ENCODE assay signal across 8 mouse cellular contexts in genomic region chr11:61388012-61388411, GRCm38 (mm10). TPM values are rescaled to one million over a fixed set of nuclear protein-coding genes. Genes with fewer than 3 reads are reported as not detected.
DNase-seq lines count a peak whose midpoint lies in the region; ATAC-seq and TF ChIP-seq lines count a peak whose summit lies in the region.

No protein-coding gene starts in this region.

- WGBS in heart, adult 2 months: 59% methylated on average over 6 of the region's 6 CpGs
- 58% methylated on average over 6 of the region's 6 CpGs for WGBS in heart, embryonic 11.5 days (ENCODE audit: insufficient replicate concordance)
- WGBS in neural tube, embryonic 15.5 days: 68% methylated on average over 6 of the region's 6 CpGs
- WGBS in limb, embryonic 10.5 days: 67% methylated on average over 6 of the region's 6 CpGs

- H3K4me3 ChIP-seq in heart, adult 2 months: no peak overlapping the region
- no peak overlapping the region for H3K4me3 ChIP-seq in heart, embryonic 11.5 days (ENCODE audit: low read depth, low read length)
- no peak overlapping the region for H3K4me3 ChIP-seq in neural tube, embryonic 15.5 days (replicated peaks)
- no peak overlapping the region for H3K4me3 ChIP-seq in limb, embryonic 10.5 days

- H3K9me3 ChIP-seq in heart, embryonic 11.5 days (replicated peaks; ENCODE audit: control insufficient read depth, low read length): no peaks in the 10 kb centered on the region
- no peaks in the 10 kb centered on the region for H3K9me3 ChIP-seq in neural tube, embryonic 15.5 days (replicated peaks)
- H3K9me3 ChIP-seq in limb, embryonic 10.5 days (replicated peaks): no peaks in the 10 kb centered on the region; the same call in 1 of the 2 replicates

- intact Hi-C loops in heart, adult 2 months (cut with DNase I): loop anchor here (1.0 to 5.0 kb wide), 4 partner anchors 39 to 281 kb away; no protein-coding TSS in a partner anchor

- no peaks in the 10 kb centered on the region for H3K79me2 ChIP-seq in heart, adult 2 months (replicated peaks; ENCODE audit: control insufficient read depth, insufficient read depth, low read length)

- no peak overlapping the region for H3K9ac ChIP-seq in heart, adult 2 months (ENCODE audit: low read depth, low read length)
- H3K9ac ChIP-seq in heart, embryonic 11.5 days (ENCODE audit: low read depth, low read length): no peak overlapping the region
- H3K9ac ChIP-seq in neural tube, embryonic 15.5 days (replicated peaks): no peak overlapping the region

- TF ChIP-seq POLR2A in heart, adult 2 months (IDR thresholded peaks at IDR 0.05; ENCODE audit: insufficient read depth, low read depth, low read length): no peak

- H3K4me1 ChIP-seq in heart, adult 2 months (ENCODE audit: control insufficient read depth, insufficient read depth, low read length): no peaks in the 10 kb centered on the region
- no peaks in the 10 kb centered on the region for H3K4me1 ChIP-seq in heart, embryonic 11.5 days (ENCODE audit: control insufficient read depth, insufficient read depth, low read length)
- no peaks in the 10 kb centered on the region for H3K4me1 ChIP-seq in neural tube, embryonic 15.5 days
- no peaks in the 10 kb centered on the region for H3K4me1 ChIP-seq in limb, embryonic 10.5 days

- no peaks in the 10 kb centered on the region for H3K36me3 ChIP-seq in heart, adult 2 months (ENCODE audit: control insufficient read depth, insufficient read depth, low read length)
- H3K36me3 ChIP-seq in heart, embryonic 11.5 days (ENCODE audit: control insufficient read depth, insufficient read depth, low read length): no peaks in the 10 kb centered on the region
- no peaks in the 10 kb centered on the region for H3K36me3 ChIP-seq in neural tube, embryonic 15.5 days
- no peaks in the 10 kb centered on the region for H3K36me3 ChIP-seq in limb, embryonic 10.5 days

- DNase-seq in heart, adult 2 months: peak in 1 of 2 experiments; percentile 31
- peak; percentile 35 for DNase-seq in neural tube, embryonic 10.5 days (ENCODE audit: extremely low spot score, low spot score)
- peak; percentile 69 for DNase-seq in ZHBTc4 (ENCODE audit: low read depth, low spot score)
- peak; percentile 40 for DNase-seq in limb, embryonic 10.5 days (ENCODE audit: low spot score)
- DNase-seq in thymus, postnatal 4 days: peak; percentile 81
- DNase-seq in urinary bladder, adult 18-20 months (ENCODE audit: low spot score in 2 of 2): no peak

- no peak for ATAC-seq in heart, embryonic 11.5 days (replicated peaks; ENCODE audit: insufficient number of reproducible peaks, low FRiP score, low TSS enrichment)
- no peak for ATAC-seq in neural tube, embryonic 15.5 days (ENCODE audit: low FRiP score)

- H3K27me3 ChIP-seq in heart, adult 2 months (ENCODE audit: control insufficient read depth, insufficient read depth, low read length): no peaks in the 10 kb centered on the region
- no peaks in the 10 kb centered on the region for H3K27me3 ChIP-seq in heart, embryonic 11.5 days (ENCODE audit: control insufficient read depth, insufficient read depth, low read length)
- H3K27me3 ChIP-seq in neural tube, embryonic 15.5 days (replicated peaks): no peaks in the 10 kb centered on the region
- no peaks in the 10 kb centered on the region for H3K27me3 ChIP-seq in limb, embryonic 10.5 days (ENCODE audit: low read depth, poor library complexity, severe bottlenecking)

- H3K27ac ChIP-seq in heart, adult 2 months: no peak overlapping the region
- H3K27ac ChIP-seq in heart, embryonic 11.5 days (ENCODE audit: low read depth, low read length): no peak overlapping the region
- H3K27ac ChIP-seq in neural tube, embryonic 15.5 days (replicated peaks): no peak overlapping the region
- no peak overlapping the region for H3K27ac ChIP-seq in limb, embryonic 10.5 days

- H3K4me2 ChIP-seq in heart, embryonic 11.5 days: no peak overlapping the region
- no peak overlapping the region for H3K4me2 ChIP-seq in neural tube, embryonic 15.5 days

- TF ChIP-seq CTCF in heart, adult 2 months (IDR thresholded peaks at IDR 0.05): peak; percentile 68

- no peak for TF ChIP-seq EP300 in heart, adult 2 months (IDR thresholded peaks at IDR 0.05; ENCODE audit: insufficient read depth, low read depth, low read length)

RNA-seq across cellular contexts. Expression of gene Slc47a1, which starts 9.9 kb away (rescaled TPM):
- 10 to 100 TPM; 27.7 to 32.0 TPM for total RNA-seq in heart, adult 2 months (2021)
- 51.1 and 92.7 TPM in 2 replicates for polyA plus RNA-seq in heart, adult 2 months (2012; rRNA removed)
- 20.2 and 23.7 TPM in 2 replicates for polyA plus RNA-seq in heart, embryonic 11.5 days (2014; fragmentation: Nextera tagmentation; extraction: Ambion mirVana)
- polyA plus RNA-seq in neural tube, embryonic 15.5 days (2015; fragmentation: Nextera tagmentation; extraction: Ambion mirVana): 0.35 and 0.47 TPM in 2 replicates
- 0.05 and 0.13 TPM in 2 replicates for polyA plus RNA-seq in limb, embryonic 10.5 days (2016; fragmentation: Nextera tagmentation; extraction: Ambion mirVana)

RNA-seq across cellular contexts. Expression of gene Slc47a2, which starts 45.4 kb away (rescaled TPM):
- not detected for total RNA-seq in heart, adult 2 months (2021)
- 0.04 and 0.12 TPM in 2 replicates for polyA plus RNA-seq in heart, adult 2 months (2012; rRNA removed)
- 0.19 TPM in 1 of 2 replicates, not detected in the other for polyA plus RNA-seq in heart, embryonic 11.5 days (2014; fragmentation: Nextera tagmentation; extraction: Ambion mirVana)
- polyA plus RNA-seq in neural tube, embryonic 15.5 days (2015; fragmentation: Nextera tagmentation; extraction: Ambion mirVana): 0.11 TPM in 1 of 2 replicates, not detected in the other
- not detected in 2 replicates for polyA plus RNA-seq in limb, embryonic 10.5 days (2016; fragmentation: Nextera tagmentation; extraction: Ambion mirVana)

Comparison
In these comparisons a context has a peak if more than half of its experiments do, and no peak if none do; other contexts are left out.
1. DNase-seq: peak in neural tube, embryonic 10.5 days (single experiment), ZHBTc4 (single experiment), limb, embryonic 10.5 days (single experiment) and thymus, postnatal 4 days (single experiment); none in urinary bladder, adult 18-20 months (0 of 2).
2. RNA of gene Slc47a1, which starts 9.9 kb away (polyA plus RNA-seq): 51.1 to 92.7 TPM in heart, adult 2 months and 20.2 to 23.7 TPM in heart, embryonic 11.5 days; 0.35 to 0.47 TPM in neural tube, embryonic 15.5 days and 0.05 to 0.13 TPM in limb, embryonic 10.5 days; every median in the first group is over 10 times any median in the second.